ENCODE assay signal across 14 mouse cellular contexts in the genomic region with DNA sequence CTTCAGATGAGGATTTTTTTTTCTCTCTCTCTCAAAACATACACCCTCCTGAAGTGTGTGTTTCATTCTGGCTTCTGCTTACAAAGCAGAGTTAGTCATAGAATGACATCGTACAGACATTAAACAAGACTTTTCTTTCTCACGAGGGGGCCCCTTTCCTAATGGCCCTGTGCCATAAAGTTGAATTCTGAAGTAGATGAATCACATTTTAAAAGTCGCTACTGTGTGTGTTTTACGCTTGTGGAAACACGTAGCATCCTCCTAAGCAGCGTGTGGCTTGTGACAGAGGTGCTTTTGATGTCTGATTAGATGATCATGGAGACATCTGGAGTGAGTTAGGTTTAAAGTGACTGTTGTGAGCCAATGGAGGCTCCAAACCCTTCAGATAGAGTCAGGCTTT.
DNase-seq lines count a peak whose midpoint lies in the region; ATAC-seq and TF ChIP-seq lines count a peak whose summit lies in the region.
"Had no signal": no experiment of that assay in that cellular context is flagged by ENCODE, and none has a peak within 500 bp of the region (broad histone marks: within the 10 kb centered on the region; RNA-seq: fewer than 3 reads in every experiment).

No protein-coding gene starts in this region.

- no peak for TF ChIP-seq POLR2A in lung, adult 2 months (IDR thresholded peaks at IDR 0.05; ENCODE audit: borderline replicate concordance, extremely low read depth, low read depth, low read length)
- TF ChIP-seq POLR2A in brain, embryonic 14.5 days (IDR thresholded peaks at IDR 0.05; ENCODE audit: borderline replicate concordance, extremely low read depth, insufficient read depth, insufficient read length, poor library complexity, severe bottlenecking), result no peak
- TF ChIP-seq POLR2A in embryonic fibroblast, embryonic 13.5 days (IDR thresholded peaks at IDR 0.05; ENCODE audit: low read depth, low read length), result no peak

- no peak overlapping the region for H3K9ac ChIP-seq in lung, embryonic 14.5 days
- H3K9ac ChIP-seq in limb, embryonic 13.5 days, result no peak overlapping the region
- no peak overlapping the region for H3K9ac ChIP-seq in forebrain, embryonic 14.5 days (ENCODE audit: low read length)
- H3K9ac ChIP-seq: forebrain, embryonic 12.5 days; liver, embryonic 15.5 days had no signal

- no peaks in the 10 kb centered on the region for H3K27me3 ChIP-seq in lung, embryonic 14.5 days (ENCODE audit: insufficient read depth, low read length)
- no peaks in the 10 kb centered on the region for H3K27me3 ChIP-seq in limb, embryonic 13.5 days
- H3K27me3 ChIP-seq in forebrain, embryonic 14.5 days (replicated peaks; ENCODE audit: control insufficient read depth, insufficient read depth, low read length), result no peaks in the 10 kb centered on the region
- H3K27me3 ChIP-seq: forebrain, embryonic 12.5 days; liver, embryonic 15.5 days had no signal

- 7% methylated on average over 6 of the region's 6 CpGs for WGBS in lung, embryonic 14.5 days
- 38% methylated on average over 6 of the region's 6 CpGs for WGBS in lung, adult 2 months
- WGBS in limb, embryonic 13.5 days, result 8% methylated on average over 6 of the region's 6 CpGs
- WGBS in forebrain, embryonic 14.5 days, result 60% methylated on average over 6 of the region's 6 CpGs

- peaks cover 6% of the 10 kb centered on the region; the same call in 1 of the 2 replicates for H3K4me1 ChIP-seq in lung, embryonic 14.5 days (ENCODE audit: insufficient read depth)
- H3K4me1 ChIP-seq in lung, adult 2 months (ENCODE audit: control insufficient read depth, insufficient read depth, low read length), result no peaks in the 10 kb centered on the region
- peaks cover 7% of the 10 kb centered on the region for H3K4me1 ChIP-seq in embryonic fibroblast, embryonic 13.5 days (ENCODE audit: control insufficient read depth, insufficient read depth, low read length)
- peaks cover 5% of the 10 kb centered on the region for H3K4me1 ChIP-seq in limb, embryonic 13.5 days
- H3K4me1 ChIP-seq in forebrain, embryonic 14.5 days (ENCODE audit: control insufficient read depth, insufficient read depth, low read length), result no peaks in the 10 kb centered on the region
- H3K4me1 ChIP-seq: liver, embryonic 15.5 days had no signal

- 0 out of 2 replicates have a peak, but pooled peaks have one; percentile 21 for ATAC-seq in lung, embryonic 14.5 days (ENCODE audit: insufficient read depth)
- no peak for ATAC-seq in limb, embryonic 13.5 days (ENCODE audit: low FRiP score, low read depth)
- ATAC-seq in forebrain, embryonic 14.5 days, result no peak
- ATAC-seq: inflammation-experienced regulatory T-cells, adult 6 months had no signal

- H3K27ac ChIP-seq in lung, embryonic 14.5 days (ENCODE audit: low read depth), result no peak overlapping the region
- peak overlapping the region; percentile 40 for H3K27ac ChIP-seq in embryonic fibroblast, embryonic 13.5 days (ENCODE audit: insufficient read depth, low read length)
- no peak overlapping the region for H3K27ac ChIP-seq in limb, embryonic 13.5 days
- H3K27ac ChIP-seq in forebrain, embryonic 14.5 days (ENCODE audit: low read depth, low read length), result no peak overlapping the region
- H3K27ac ChIP-seq: forebrain, embryonic 12.5 days; liver, embryonic 15.5 days had no signal

- DNase-seq in lung, embryonic 14.5 days, result peak; percentile 70
- no peak for DNase-seq in lung, adult 2 months
- DNase-seq in brain, embryonic 14.5 days (ENCODE audit: low read depth), result peak; percentile 33
- DNase-seq in B cell, adult 2 months, result no peak
- no peak for DNase-seq in forebrain, embryonic 14.5 days (ENCODE audit: low spot score)
- no peak for DNase-seq in gastrocnemius, postnatal 10 days
- DNase-seq: cerebellum, postnatal 14 days; right cerebral cortex, postnatal 25 days; thymus, postnatal 4 days had no signal

- H3K9me3 ChIP-seq in lung, embryonic 14.5 days (ENCODE audit: low read depth, low read length), result no peaks in the 10 kb centered on the region
- H3K9me3 ChIP-seq in limb, embryonic 13.5 days, result no peaks in the 10 kb centered on the region
- no peaks in the 10 kb centered on the region for H3K9me3 ChIP-seq in forebrain, embryonic 14.5 days (replicated peaks; ENCODE audit: control insufficient read depth, low read length)
- H3K9me3 ChIP-seq: forebrain, embryonic 12.5 days; liver, embryonic 15.5 days had no signal

- no peak overlapping the region for H3K4me3 ChIP-seq in lung, embryonic 14.5 days (ENCODE audit: low read depth, low read length)
- no peak overlapping the region for H3K4me3 ChIP-seq in lung, adult 2 months (replicated peaks; ENCODE audit: extremely low read depth, low read depth, low read length)
- no peak overlapping the region; the same call in 1 of the 2 replicates for H3K4me3 ChIP-seq in embryonic fibroblast, embryonic 13.5 days (ENCODE audit: insufficient read depth, low read length)
- H3K4me3 ChIP-seq in limb, embryonic 13.5 days, result no peak overlapping the region
- no peak overlapping the region for H3K4me3 ChIP-seq in forebrain, embryonic 14.5 days (ENCODE audit: low read depth, low read length)
- H3K4me3 ChIP-seq: forebrain, embryonic 12.5 days; liver, embryonic 15.5 days had no signal

- peak overlapping the region; percentile 26; the same call in 1 of the 2 replicates for H3K4me2 ChIP-seq in lung, embryonic 14.5 days
- 0 out of 2 replicates have a peak overlapping the region, but pooled peaks have one; percentile 22 for H3K4me2 ChIP-seq in limb, embryonic 13.5 days (replicated peaks)
- H3K4me2 ChIP-seq in forebrain, embryonic 14.5 days (ENCODE audit: low read length), result no peak overlapping the region
- H3K4me2 ChIP-seq: forebrain, embryonic 12.5 days; liver, embryonic 15.5 days had no signal

- no peak for TF ChIP-seq CTCF in lung, embryonic 14.5 days (IDR thresholded peaks at IDR 0.05; ENCODE audit: low read depth)
- no peak for TF ChIP-seq CTCF in lung, adult 2 months (IDR thresholded peaks at IDR 0.05; ENCODE audit: insufficient read depth, low read length)
- TF ChIP-seq CTCF in brain, embryonic 14.5 days (IDR thresholded peaks at IDR 0.05; ENCODE audit: borderline replicate concordance, extremely low read depth, insufficient read depth, insufficient read length), result no peak
- TF ChIP-seq CTCF in embryonic fibroblast, embryonic 13.5 days (IDR thresholded peaks at IDR 0.05; ENCODE audit: borderline replicate concordance, insufficient read depth, low read length), result no peak

- no peaks in the 10 kb centered on the region for H3K36me3 ChIP-seq in lung, embryonic 14.5 days (ENCODE audit: insufficient read depth)
- no peaks in the 10 kb centered on the region for H3K36me3 ChIP-seq in limb, embryonic 13.5 days
- no peaks in the 10 kb centered on the region for H3K36me3 ChIP-seq in forebrain, embryonic 14.5 days (ENCODE audit: control insufficient read depth, insufficient read depth, low read length)
- H3K36me3 ChIP-seq: forebrain, embryonic 12.5 days; liver, embryonic 15.5 days had no signal

Comparison
In these comparisons a context has a peak if more than half of its experiments do, and no peak if none do; other contexts are left out.
1. DNase-seq: peak in lung, embryonic 14.5 days (single experiment) and brain, embryonic 14.5 days (single experiment); none in lung, adult 2 months (single experiment), B cell, adult 2 months (0 of 2), forebrain, embryonic 14.5 days (single experiment) and gastrocnemius, postnatal 10 days (single experiment).